Mouse (Mus musculus) right cerebral cortex, postnatal 10 days (tissue): ENCODE results near the gene Rbm3.

Experiments
- DNase-seq, 2 experiments: peaks; one replicate each; pipeline ENCODE4 v3.0.0; 2021; ENCODE audit warnings: low spot score in 2 of 2

Rbm3 gene

GRCm38 (mm10) chrX:8145153-8145991, at the start of gene Rbm3:
Rbm3 (minus strand) TSS chrX:8145880.
- peak; percentile 93 to 94 for DNase-seq

- peak; percentile 58 to 71 for DNase-seq
These were observed 47.7 kb upstream of the Rbm3 start, which contains the start of gene Ebp for GRCm38 (mm10) chrX:8193419-8193723. Ebp (minus strand) TSS chrX:8193512.

GRCm38 (mm10) chrX:8192640-8193418, 47.1 kb upstream of the Rbm3 start:
- DNase-seq: peak; percentile 87 to 89

- no peak for DNase-seq
These were observed 46.5 kb upstream of the Rbm3 start for GRCm38 (mm10) chrX:8192126-8192639.

GRCm38 (mm10) chrX:8182871-8183540, 37.3 kb upstream of the Rbm3 start:
- no peak for DNase-seq

GRCm38 (mm10) chrX:8179646-8180045, 34.0 kb upstream of the Rbm3 start:
- DNase-seq: no peak

GRCm38 (mm10) chrX:8178871-8179270, 33.2 kb upstream of the Rbm3 start:
- DNase-seq: no peak

GRCm38 (mm10) chrX:8175504-8176385, 30.1 kb upstream of the Rbm3 start, which contains the start of gene Tbc1d25:
Tbc1d25 (minus strand) TSS chrX:8176181.
- peak; percentile 87 to 90 for DNase-seq

- no peak for DNase-seq
These were observed 29.5 kb upstream of the Rbm3 start for GRCm38 (mm10) chrX:8175169-8175503.

- no peak for DNase-seq
These were observed 22.3 kb upstream of the Rbm3 start for GRCm38 (mm10) chrX:8167716-8168647.

GRCm38 (mm10) chrX:8164471-8164870, 18.8 kb upstream of the Rbm3 start:
- no peak for DNase-seq

GRCm38 (mm10) chrX:8163076-8163475, 17.4 kb upstream of the Rbm3 start:
- no peak for DNase-seq

- peak in 1 of 2 experiments; percentile 43 for DNase-seq
These were observed 1.9 kb downstream of the Rbm3 start for GRCm38 (mm10) chrX:8143750-8144149.

GRCm38 (mm10) chrX:8142948-8143347, 2.7 kb downstream of the Rbm3 start:
- no peak for DNase-seq

- no peak for DNase-seq
These were observed 4.6 kb downstream of the Rbm3 start for GRCm38 (mm10) chrX:8141058-8141457.

GRCm38 (mm10) chrX:8140446-8140845, 5.2 kb downstream of the Rbm3 start:
- no peak for DNase-seq

GRCm38 (mm10) chrX:8139480-8139879, 6.2 kb downstream of the Rbm3 start:
- no peak for DNase-seq

- DNase-seq: no peak
These were observed 9.8 kb downstream of the Rbm3 start for GRCm38 (mm10) chrX:8135886-8136285.

- DNase-seq: peak; percentile 93 to 94
These were observed 13.4 kb downstream of the Rbm3 start, which contains the start of gene Wdr13 for GRCm38 (mm10) chrX:8132017-8132976. Wdr13 (minus strand) TSS chrX:8132892.
